Mouse (Mus musculus): ENCODE data around the gene Gabrg3. TPM values are rescaled to one million over a fixed set of nuclear protein-coding genes. Genes with fewer than 3 reads are reported as not detected.

The Gabrg3 gene
- 0.29 and 0.46 TPM in 2 replicates for polyA plus RNA-seq (2014; fragmentation: Nextera tagmentation; extraction: Ambion mirVana)

DNA sequence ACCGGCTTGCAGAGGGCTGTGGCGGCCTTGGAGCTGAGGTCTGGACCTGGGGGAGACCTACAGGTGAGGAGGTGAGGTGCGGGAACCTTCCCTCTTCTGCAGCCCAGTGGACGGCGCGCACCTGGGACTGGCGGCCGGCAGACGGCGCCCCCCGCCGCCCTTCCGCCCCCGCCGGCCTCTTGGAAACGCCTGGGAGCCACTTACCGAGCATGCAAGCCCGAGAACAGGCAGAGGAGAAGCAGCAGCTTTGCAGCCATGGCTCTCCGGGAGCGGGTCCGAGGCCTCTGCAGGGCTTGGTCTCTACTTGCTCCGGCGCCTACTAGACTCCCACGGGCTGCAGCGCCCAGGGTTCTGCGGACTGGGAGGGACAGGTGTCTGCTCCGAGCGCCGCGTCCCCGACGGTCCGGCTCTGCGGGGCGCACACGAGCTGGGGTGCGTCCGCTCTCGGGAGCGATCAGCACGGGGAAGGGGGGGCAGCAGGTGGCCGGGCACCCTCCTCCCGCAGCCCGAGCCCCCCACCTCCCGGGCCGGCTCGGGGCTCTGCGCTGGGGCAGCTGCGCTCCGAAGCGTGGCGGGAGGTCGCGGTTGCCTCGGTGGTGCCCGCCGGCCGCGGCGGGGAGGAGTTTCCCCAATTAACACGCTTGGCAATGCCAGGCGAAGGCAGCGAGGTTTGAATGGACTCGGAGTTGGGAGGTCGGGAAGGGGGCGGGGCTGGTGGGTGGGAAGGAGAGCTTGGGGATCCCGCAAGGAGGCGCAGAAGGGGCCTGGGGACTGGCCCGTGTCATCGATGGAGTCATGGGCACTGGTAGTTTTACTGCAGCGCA is at the start of gene Gabrg3:
Gene Gabrg3 (minus strand): TSS at position 672 of the 824 bp plus-strand sequence.
- no peaks in the 10 kb centered on the region for H3K9me3 ChIP-seq (ENCODE audit: control insufficient read depth, low read length)
- no peaks in the 10 kb centered on the region for H3K4me1 ChIP-seq (replicated peaks; ENCODE audit: control insufficient read depth, insufficient read depth, low read length)
- peak within 1 kb of the TSS; percentile 96 for H3K4me2 ChIP-seq (replicated peaks; ENCODE audit: low read depth, low read length)
- peaks cover 14% of the 10 kb centered on the region for H3K27me3 ChIP-seq (ENCODE audit: control insufficient read depth, insufficient read depth, low read length)
- ATAC-seq (ENCODE audit: low FRiP score) (peak; percentile 86), DNase-seq (ENCODE audit: low spot score) (peak; percentile 64)
- WGBS = under 1% methylated on average over 44 of the region's 71 CpGs
- no peaks in the 10 kb centered on the region for H3K36me3 ChIP-seq (ENCODE audit: control insufficient read depth, insufficient read depth, low read length)
- peak within 1 kb of the TSS; percentile 37 for H3K9ac ChIP-seq (ENCODE audit: low read depth, low read length)
- H3K27ac ChIP-seq (ENCODE audit: low read depth, low read length) = no peak within 1 kb of the TSS
- H3K4me3 ChIP-seq (ENCODE audit: low read depth, low read length) = peak within 1 kb of the TSS; percentile 60

GRCm38 (mm10) chr7:57422675-57423074 is 35.7 kb upstream of the Gabrg3 start:
- 81% methylated on average over 1 of the region's 1 CpGs for WGBS
- DNase-seq (ENCODE audit: low spot score) = no peak
- Histone ChIP-seq H3K36me3 (ENCODE audit: control insufficient read depth, insufficient read depth, low read length) (no peaks in the 10 kb centered on the region), H3K27ac (ENCODE audit: low read depth, low read length) (no peak overlapping the region), H3K4me1 (replicated peaks; ENCODE audit: control insufficient read depth, insufficient read depth, low read length) (no peaks in the 10 kb centered on the region), H3K4me2 (replicated peaks; ENCODE audit: low read depth, low read length) (no peak overlapping the region), H3K9me3 (ENCODE audit: control insufficient read depth, low read length) (no peaks in the 10 kb centered on the region), H3K27me3 (ENCODE audit: control insufficient read depth, insufficient read depth, low read length) (no peaks in the 10 kb centered on the region), H3K9ac (ENCODE audit: low read depth, low read length) (no peak overlapping the region), H3K4me3 (ENCODE audit: low read depth, low read length) (no peak overlapping the region)
- ATAC-seq (ENCODE audit: low FRiP score) = no peak

DNA sequence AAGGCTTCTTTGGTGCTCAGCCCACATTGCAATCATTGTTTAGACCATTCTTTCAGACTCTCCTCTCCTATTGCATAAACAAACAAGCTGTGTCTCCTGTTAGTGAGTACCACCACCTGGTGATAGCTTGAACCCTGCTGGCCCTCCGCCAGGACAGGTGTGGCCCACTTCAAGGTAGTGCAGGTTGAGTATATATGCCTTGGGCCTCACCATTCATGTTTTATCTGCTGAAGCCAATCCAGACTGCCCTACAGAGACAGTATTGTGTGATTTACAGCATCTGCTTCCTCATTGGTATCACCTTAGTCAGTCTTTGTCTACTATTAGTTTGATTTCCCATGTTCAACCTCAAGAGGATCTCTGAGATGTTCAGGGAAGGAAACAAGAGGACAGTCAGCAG is 34.1 kb upstream of the Gabrg3 start:
- Histone ChIP-seq H3K27me3 (ENCODE audit: control insufficient read depth, insufficient read depth, low read length) (no peaks in the 10 kb centered on the region), H3K9ac (ENCODE audit: low read depth, low read length) (no peak overlapping the region), H3K9me3 (ENCODE audit: control insufficient read depth, low read length) (no peaks in the 10 kb centered on the region), H3K27ac (ENCODE audit: low read depth, low read length) (no peak overlapping the region), H3K4me3 (ENCODE audit: low read depth, low read length) (no peak overlapping the region), H3K36me3 (ENCODE audit: control insufficient read depth, insufficient read depth, low read length) (no peaks in the 10 kb centered on the region), H3K4me2 (replicated peaks; ENCODE audit: low read depth, low read length) (no peak overlapping the region), H3K4me1 (replicated peaks; ENCODE audit: control insufficient read depth, insufficient read depth, low read length) (no peaks in the 10 kb centered on the region)
- WGBS = 93% methylated on average over 1 of the region's 1 CpGs
- no peak for DNase-seq (ENCODE audit: low spot score)
- no peak for ATAC-seq (ENCODE audit: low FRiP score)

DNA sequence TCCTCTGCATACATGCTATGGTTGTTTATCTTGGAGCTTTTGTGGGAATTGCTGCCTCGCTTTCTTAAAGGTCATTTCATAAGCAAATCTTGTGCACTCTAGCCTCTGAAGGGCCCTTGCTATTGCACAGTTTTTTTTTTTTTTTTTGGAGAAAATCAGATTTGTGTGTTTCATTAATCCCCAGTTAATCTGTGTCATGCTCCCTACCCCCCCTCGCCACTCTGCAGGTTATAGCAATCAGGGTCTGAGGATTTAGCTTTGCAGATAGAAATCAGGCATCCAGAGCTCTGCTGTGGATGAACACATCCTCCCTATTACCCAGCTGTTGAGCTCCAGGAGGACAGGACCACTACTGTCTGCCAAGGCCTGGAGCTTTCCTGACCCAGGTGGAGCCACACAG is 32.4 kb upstream of the Gabrg3 start, which contains the start of gene Gabrb3:
Gene Gabrb3 (plus strand): TSS at position 301 of the 400 bp plus-strand sequence.
- DNase-seq (ENCODE audit: low spot score) (no peak), ATAC-seq (ENCODE audit: low FRiP score) (no peak)
- H3K9me3 ChIP-seq (ENCODE audit: control insufficient read depth, low read length) = no peaks in the 10 kb centered on the region
- H3K4me1 ChIP-seq (replicated peaks; ENCODE audit: control insufficient read depth, insufficient read depth, low read length) = no peaks in the 10 kb centered on the region
- H3K36me3 ChIP-seq (ENCODE audit: control insufficient read depth, insufficient read depth, low read length) = no peaks in the 10 kb centered on the region
- H3K27me3 ChIP-seq (ENCODE audit: control insufficient read depth, insufficient read depth, low read length) = no peaks in the 10 kb centered on the region
- no peak within 1 kb of the TSS for H3K9ac ChIP-seq (ENCODE audit: low read depth, low read length)
- H3K4me3 ChIP-seq (ENCODE audit: low read depth, low read length) = no peak within 1 kb of the TSS
- 89% methylated on average over 2 of the region's 2 CpGs for WGBS
- no peak within 1 kb of the TSS for H3K4me2 ChIP-seq (replicated peaks; ENCODE audit: low read depth, low read length)
- H3K27ac ChIP-seq (ENCODE audit: low read depth, low read length) = no peak within 1 kb of the TSS

DNA sequence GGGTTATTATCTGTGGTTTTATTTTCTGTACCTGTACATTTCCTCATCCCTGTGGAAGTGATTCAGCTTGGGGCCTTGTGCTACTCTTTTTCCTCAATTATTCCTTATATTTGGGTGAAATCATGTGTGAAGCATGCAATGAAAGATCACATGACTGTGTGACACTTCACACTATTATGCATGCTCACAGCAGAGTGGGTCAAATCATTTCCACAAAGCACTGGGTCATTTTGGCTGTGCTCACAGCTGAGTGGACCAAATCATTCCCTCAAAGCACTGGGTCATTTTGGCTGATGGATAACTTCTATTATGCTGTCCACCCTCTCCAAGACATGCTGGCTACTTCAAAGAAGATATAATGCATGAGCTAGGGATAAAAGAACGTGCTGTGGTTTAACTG is 25.9 kb upstream of the Gabrg3 start:
- H3K9ac ChIP-seq (ENCODE audit: low read depth, low read length) = no peak overlapping the region
- H3K36me3 ChIP-seq (ENCODE audit: control insufficient read depth, insufficient read depth, low read length) = no peaks in the 10 kb centered on the region
- H3K27me3 ChIP-seq (ENCODE audit: control insufficient read depth, insufficient read depth, low read length) = no peaks in the 10 kb centered on the region
- 30% methylated on average over 1 of the region's 1 CpGs for WGBS
- H3K4me2 ChIP-seq (replicated peaks; ENCODE audit: low read depth, low read length) = no peak overlapping the region
- no peak overlapping the region for H3K4me3 ChIP-seq (ENCODE audit: low read depth, low read length)
- H3K27ac ChIP-seq (ENCODE audit: low read depth, low read length) = no peak overlapping the region
- no peaks in the 10 kb centered on the region for H3K4me1 ChIP-seq (replicated peaks; ENCODE audit: control insufficient read depth, insufficient read depth, low read length)
- H3K9me3 ChIP-seq (ENCODE audit: control insufficient read depth, low read length) = no peaks in the 10 kb centered on the region
- DNase-seq (ENCODE audit: low spot score) (no peak), ATAC-seq (ENCODE audit: low FRiP score) (peak; percentile 73)

- 85% methylated on average over 4 of the region's 4 CpGs for WGBS
- Histone ChIP-seq H3K4me2 (replicated peaks; ENCODE audit: low read depth, low read length) (no peak overlapping the region), H3K27ac (ENCODE audit: low read depth, low read length) (no peak overlapping the region), H3K9me3 (ENCODE audit: control insufficient read depth, low read length) (no peaks in the 10 kb centered on the region), H3K4me3 (ENCODE audit: low read depth, low read length) (no peak overlapping the region), H3K27me3 (ENCODE audit: control insufficient read depth, insufficient read depth, low read length) (no peaks in the 10 kb centered on the region), H3K9ac (ENCODE audit: low read depth, low read length) (no peak overlapping the region), H3K4me1 (replicated peaks; ENCODE audit: control insufficient read depth, insufficient read depth, low read length) (no peaks in the 10 kb centered on the region), H3K36me3 (ENCODE audit: control insufficient read depth, insufficient read depth, low read length) (no peaks in the 10 kb centered on the region)
- ATAC-seq (ENCODE audit: low FRiP score) (no peak), DNase-seq (ENCODE audit: low spot score) (no peak)
Measured at GRCm38 (mm10) chr7:57411163-57411562, 24.2 kb upstream of the Gabrg3 start.

- DNase-seq (ENCODE audit: low spot score) = no peak
- 92% methylated on average over 4 of the region's 4 CpGs for WGBS
- H3K9me3 ChIP-seq (ENCODE audit: control insufficient read depth, low read length) = no peaks in the 10 kb centered on the region
- H3K27ac ChIP-seq (ENCODE audit: low read depth, low read length) = no peak overlapping the region
- H3K36me3 ChIP-seq (ENCODE audit: control insufficient read depth, insufficient read depth, low read length) = no peaks in the 10 kb centered on the region
- H3K9ac ChIP-seq (ENCODE audit: low read depth, low read length) = no peak overlapping the region
- H3K27me3 ChIP-seq (ENCODE audit: control insufficient read depth, insufficient read depth, low read length) = no peaks in the 10 kb centered on the region
- no peak for ATAC-seq (ENCODE audit: low FRiP score)
- H3K4me1 ChIP-seq (replicated peaks; ENCODE audit: control insufficient read depth, insufficient read depth, low read length) = no peaks in the 10 kb centered on the region
- H3K4me2 ChIP-seq (replicated peaks; ENCODE audit: low read depth, low read length) = no peak overlapping the region
- H3K4me3 ChIP-seq (ENCODE audit: low read depth, low read length) = no peak overlapping the region
Measured at GRCm38 (mm10) chr7:57393551-57393950, 6.6 kb upstream of the Gabrg3 start.

DNA sequence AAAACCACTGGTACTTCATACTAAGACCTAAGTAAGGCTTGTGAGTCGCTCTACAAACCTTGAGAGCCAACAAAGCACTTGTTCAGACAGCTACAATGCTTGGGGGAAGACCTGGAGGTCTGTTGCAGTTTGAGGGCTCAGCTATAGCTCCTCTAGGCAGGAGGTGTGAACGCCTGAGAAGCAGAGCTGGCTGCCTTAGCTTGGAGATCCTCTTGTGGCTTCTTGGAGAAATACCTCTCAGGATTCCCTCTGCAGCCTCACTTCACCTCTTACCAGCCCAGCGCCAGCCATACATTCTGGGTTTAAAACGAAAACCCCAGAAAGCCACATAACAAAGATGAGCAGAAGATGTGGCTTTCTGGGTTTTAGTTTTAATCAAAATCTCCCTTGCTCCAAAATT is 3.1 kb upstream of the Gabrg3 start:
- H3K4me2 ChIP-seq (replicated peaks; ENCODE audit: low read depth, low read length) = no peak overlapping the region
- H3K9me3 ChIP-seq (ENCODE audit: control insufficient read depth, low read length) = no peaks in the 10 kb centered on the region
- 43% methylated on average over 4 of the region's 4 CpGs for WGBS
- no peaks in the 10 kb centered on the region for H3K36me3 ChIP-seq (ENCODE audit: control insufficient read depth, insufficient read depth, low read length)
- ATAC-seq (ENCODE audit: low FRiP score) (no peak), DNase-seq (ENCODE audit: low spot score) (no peak)
- H3K4me3 ChIP-seq (ENCODE audit: low read depth, low read length) = no peak overlapping the region
- no peaks in the 10 kb centered on the region for H3K4me1 ChIP-seq (replicated peaks; ENCODE audit: control insufficient read depth, insufficient read depth, low read length)
- H3K27ac ChIP-seq (ENCODE audit: low read depth, low read length) = no peak overlapping the region
- no peak overlapping the region for H3K9ac ChIP-seq (ENCODE audit: low read depth, low read length)
- H3K27me3 ChIP-seq (ENCODE audit: control insufficient read depth, insufficient read depth, low read length) = peaks cover 14% of the 10 kb centered on the region

- no peak for DNase-seq (ENCODE audit: low spot score)
- Histone ChIP-seq H3K9me3 (ENCODE audit: control insufficient read depth, low read length) (no peaks in the 10 kb centered on the region), H3K36me3 (ENCODE audit: control insufficient read depth, insufficient read depth, low read length) (no peaks in the 10 kb centered on the region), H3K27me3 (ENCODE audit: control insufficient read depth, insufficient read depth, low read length) (peaks cover 14% of the 10 kb centered on the region), H3K4me3 (ENCODE audit: low read depth, low read length) (peak overlapping the region; percentile 60), H3K4me2 (replicated peaks; ENCODE audit: low read depth, low read length) (peak overlapping the region; percentile 96), H3K27ac (ENCODE audit: low read depth, low read length) (no peak overlapping the region), H3K4me1 (replicated peaks; ENCODE audit: control insufficient read depth, insufficient read depth, low read length) (no peaks in the 10 kb centered on the region), H3K9ac (ENCODE audit: low read depth, low read length) (peak overlapping the region; percentile 37; the same call in 1 of the 2 replicates)
- no peak for ATAC-seq (ENCODE audit: low FRiP score)
- 23% methylated on average over 6 of the region's 6 CpGs for WGBS
Measured at GRCm38 (mm10) chr7:57387341-57387654, 310 bp upstream of the Gabrg3 start.

Measured in hindbrain, embryonic 11.5 days (tissue).